Mouse (Mus musculus): ENCODE measurements around the gene Rasgef1a. TPM values are rescaled to one million over a fixed set of nuclear protein-coding genes. Genes with fewer than 3 reads are reported as not detected.

Rasgef1a gene
- total and polyA plus RNA-seq, 3 experiments, result 0.04 to 0.19 TPM; not detected in 1

GRCm38 (mm10) chr6:118071013-118071350 is 59.7 kb downstream of the Rasgef1a start:
- Histone ChIP-seq H3K79me2 (ENCODE audit: control insufficient read depth, insufficient read depth, low read length, poor library complexity) (no peaks in the 10 kb centered on the region), H3K4me1 (ENCODE audit: control insufficient read depth in 1 of 2, insufficient read depth in 2 of 2, low read length in 2 of 2) (no peaks in the 10 kb centered on the region), H3K36me3 (ENCODE audit: control insufficient read depth in 1 of 2, insufficient read depth in 2 of 2, low read length in 2 of 2) (no peaks in the 10 kb centered on the region), H3K27me3 (ENCODE audit: control insufficient read depth in 1 of 2, insufficient read depth in 2 of 2, low read length in 2 of 2) (peaks cover 0 to 1% of the 10 kb centered on the region in 2 experiments; a peak in 1 of 4 replicates), H3K9me3 (replicated peaks; ENCODE audit: insufficient read depth, low read length) (no peaks in the 10 kb centered on the region), H3K27ac (ENCODE audit: control insufficient read depth, low read depth, low read length) (no peak overlapping the region), H3K4me3 (ENCODE audit: control insufficient read depth in 1 of 2, insufficient read depth in 1 of 2, low read depth in 2 of 2, low read length in 2 of 2) (no peak overlapping the region), H3K9ac (ENCODE audit: control insufficient read depth, low read depth, low read length, poor library complexity, severe bottlenecking) (no peak overlapping the region)
- no peak for DNase-seq (ENCODE audit: low read depth, low spot score)
- TF ChIP-seq MYC (IDR thresholded peaks at IDR 0.05; ENCODE audit: low read depth, low read length) (no peak), ZC3H11A (IDR thresholded peaks at IDR 0.05; ENCODE audit: low read depth, low read length) (no peak), E2F4 (IDR thresholded peaks at IDR 0.05; ENCODE audit: borderline replicate concordance, low read depth, low read length) (no peak), NRF1 (IDR thresholded peaks at IDR 0.05; ENCODE audit: insufficient read depth, low read depth, low read length, poor library complexity, severe bottlenecking) (no peak), ETS1 (IDR thresholded peaks at IDR 0.05; ENCODE audit: low read depth, low read length) (no peak), SIN3A (IDR thresholded peaks at IDR 0.05; ENCODE audit: low read length) (no peak), MXI1 (IDR thresholded peaks at IDR 0.05; ENCODE audit: low read depth, low read length) (no peak), TAL1 (IDR thresholded peaks at IDR 0.05; ENCODE audit: low read length) (no peak), MEF2A (IDR thresholded peaks at IDR 0.05; ENCODE audit: extremely low read depth, insufficient replicate concordance, low read depth, low read length, poor library complexity, severe bottlenecking) (no peak), POLR2A (IDR thresholded peaks at IDR 0.05; ENCODE audit: control insufficient read depth in 1 of 2, insufficient read depth in 1 of 2, low read depth in 1 of 2, low read length in 2 of 2, poor library complexity in 1 of 2) (no peak), POLR2AphosphoS2 (IDR thresholded peaks at IDR 0.05; ENCODE audit: low read length) (no peak), EP300 (IDR thresholded peaks at IDR 0.05; ENCODE audit: low read depth in 1 of 2, low read length in 2 of 2) (no peak), RCOR1 (IDR thresholded peaks at IDR 0.05; ENCODE audit: low read depth, low read length) (no peak), RAD21 (IDR thresholded peaks at IDR 0.05; ENCODE audit: low read depth, low read length) (no peak)

- H3K27ac ChIP-seq (ENCODE audit: control insufficient read depth, low read depth, low read length), result no peak overlapping the region
- no peaks in the 10 kb centered on the region for H3K36me3 ChIP-seq (ENCODE audit: control insufficient read depth in 1 of 2, insufficient read depth in 2 of 2, low read length in 2 of 2)
- no peak overlapping the region for H3K9ac ChIP-seq (ENCODE audit: control insufficient read depth, low read depth, low read length, poor library complexity, severe bottlenecking)
- H3K9me3 ChIP-seq (replicated peaks; ENCODE audit: insufficient read depth, low read length), result no peaks in the 10 kb centered on the region
- TF ChIP-seq USF1 (IDR thresholded peaks at IDR 0.05; ENCODE audit: low read depth, low read length) (no peak), SIN3A (IDR thresholded peaks at IDR 0.05; ENCODE audit: low read length) (no peak), EP300 (IDR thresholded peaks at IDR 0.05; ENCODE audit: low read depth in 1 of 2, low read length in 2 of 2) (no peak), BHLHE40 (IDR thresholded peaks at IDR 0.05; ENCODE audit: borderline replicate concordance, low read depth, low read length) (no peak), CTCF (IDR thresholded peaks at IDR 0.05 in 2 of 3, conservative IDR thresholded peaks at IDR 0.05 in 1 of 3; ENCODE audit: control insufficient read depth in 1 of 3, insufficient read depth in 1 of 3, low read depth in 2 of 3, low read length in 3 of 3, poor library complexity in 1 of 3, severe bottlenecking in 1 of 3) (no peak), MYC (IDR thresholded peaks at IDR 0.05; ENCODE audit: low read depth, low read length) (no peak), RCOR1 (IDR thresholded peaks at IDR 0.05; ENCODE audit: low read depth, low read length) (no peak), POLR2A (IDR thresholded peaks at IDR 0.05; ENCODE audit: control insufficient read depth in 1 of 2, insufficient read depth in 1 of 2, low read depth in 1 of 2, low read length in 2 of 2, poor library complexity in 1 of 2) (no peak), SMC3 (IDR thresholded peaks at IDR 0.05; ENCODE audit: low read depth, low read length) (no peak), NRF1 (IDR thresholded peaks at IDR 0.05; ENCODE audit: insufficient read depth, low read depth, low read length, poor library complexity, severe bottlenecking) (no peak), POLR2AphosphoS5 (IDR thresholded peaks at IDR 0.05; ENCODE audit: borderline replicate concordance, low read depth, low read length) (no peak), TAL1 (IDR thresholded peaks at IDR 0.05; ENCODE audit: low read length) (no peak), ELF1 (IDR thresholded peaks at IDR 0.05; ENCODE audit: low read depth, low read length) (no peak), GATA1 (IDR thresholded peaks at IDR 0.05; ENCODE audit: low read depth, low read length) (no peak), TBP (IDR thresholded peaks at IDR 0.05; ENCODE audit: low read depth, low read length) (no peak), ZMIZ1 (IDR thresholded peaks at IDR 0.05; ENCODE audit: low read depth, low read length) (no peak)
- no peaks in the 10 kb centered on the region for H3K79me2 ChIP-seq (ENCODE audit: control insufficient read depth, insufficient read depth, low read length, poor library complexity)
- H3K4me3 ChIP-seq (ENCODE audit: control insufficient read depth in 1 of 2, insufficient read depth in 1 of 2, low read depth in 2 of 2, low read length in 2 of 2), result no peak overlapping the region
- H3K4me1 ChIP-seq (ENCODE audit: control insufficient read depth in 1 of 2, insufficient read depth in 2 of 2, low read length in 2 of 2), result no peaks in the 10 kb centered on the region
- DNase-seq (ENCODE audit: low read depth, low spot score), result no peak
- H3K27me3 ChIP-seq (ENCODE audit: control insufficient read depth in 1 of 2, insufficient read depth in 2 of 2, low read length in 2 of 2), result peaks cover 0 to 1% of the 10 kb centered on the region in 2 experiments; a peak in 1 of 4 replicates
These were observed 60.2 kb downstream of the Rasgef1a start for GRCm38 (mm10) chr6:118071416-118071815.
